Mouse (Mus musculus) midbrain, embryonic 14.5 days (tissue): ENCODE measurements at regions not wholly inside any gene's neighbourhood (a gene's known extent, or its start where the extent isn't known, plus 50 kb on each side); places are given as distances from the start of the nearest gene placed in this dataset.

ENCODE experiments used
- ATAC-seq: fragments of 200-750 bp; cut with Nextera tagmentation; 2 replicates; pipeline ENCODE4 v1.8.0; 2017; ENCODE audit warnings: moderate number of reproducible peaks, moderate library complexity; ENCODE audit not compliant: low FRiP score, low TSS enrichment
- DNase-seq: peaks from one replicate; pipeline ENCODE4 v3.0.0-alpha.2; 2015
- H3K27ac ChIP-seq: fragments of 300-500 bp; sonication (generic); replicated peaks from 2 replicates; pipeline ENCODE4 v1.5.1; 2014; ENCODE audit warnings: mild to moderate bottlenecking, low read depth, low read length, moderate library complexity
- H3K27me3 ChIP-seq: fragments of 300-500 bp; sonication (generic); 2 replicates; pipeline ENCODE4 v1.6.1; 2014; ENCODE audit warnings: low read length, control low read depth, mixed read lengths; ENCODE audit not compliant: control insufficient read depth, insufficient read depth
- H3K36me3 ChIP-seq: fragments of 300-500 bp; sonication (generic); 2 replicates; pipeline ENCODE4 v1.6.1; 2014; ENCODE audit warnings: low read length, control low read depth; ENCODE audit not compliant: control insufficient read depth, insufficient read depth
- H3K4me1 ChIP-seq: fragments of 300-500 bp; sonication (generic); 2 replicates; pipeline ENCODE4 v1.6.1; 2014; ENCODE audit warnings: mild to moderate bottlenecking, antibody characterized with exemption, low read length, control low read depth; ENCODE audit not compliant: control insufficient read depth, insufficient read depth
- H3K4me2 ChIP-seq: fragments of 300-500 bp; sonication (generic); 2 replicates; pipeline ENCODE4 v1.6.1; 2014; ENCODE audit warnings: mild to moderate bottlenecking, low read length, moderate library complexity
- H3K4me3 ChIP-seq: fragments of 300-500 bp; sonication (generic); replicated peaks from 2 replicates; pipeline ENCODE4 v1.5.1; 2014; ENCODE audit warnings: low read depth, low read length
- H3K9ac ChIP-seq: fragments of 300-500 bp; sonication (generic); replicated peaks from 2 replicates; pipeline ENCODE4 v1.6.1; 2014; ENCODE audit warnings: mild to moderate bottlenecking, low read length, moderate library complexity
- H3K9me3 ChIP-seq: fragments of 300-500 bp; sonication (generic); 2 replicates; pipeline ENCODE4 v1.6.1; 2016; ENCODE audit warnings: low read length, control low read depth, mixed read lengths; ENCODE audit not compliant: control insufficient read depth
- WGBS: fragments of 180-500 bp; shearing (Covaris S2); extraction: QIAGEN DNeasy Blood & Tissue Kit; methylation state at CpG from one replicate; pipeline ENCODE4 v1.1.7; 2014; 5-methylcytosine and 5-hydroxymethylcytosine counted together

- 94% methylated on average over 11 of the region's 11 CpGs for WGBS
- H3K9me3 ChIP-seq = no peaks in the 10 kb centered on the region
- H3K27ac ChIP-seq = no peak overlapping the region
- ATAC-seq (no peak), DNase-seq (no peak)
- no peaks in the 10 kb centered on the region for H3K4me1 ChIP-seq
- H3K4me3 ChIP-seq = no peak overlapping the region
- H3K36me3 ChIP-seq = no peaks in the 10 kb centered on the region
- H3K27me3 ChIP-seq = no peaks in the 10 kb centered on the region
- H3K4me2 ChIP-seq = no peak overlapping the region
- no peak overlapping the region for H3K9ac ChIP-seq
These were observed 131.0 kb upstream of the Slc38a2 start for GRCm38 (mm10) chr15:96830578-96830977.

- Histone ChIP-seq H3K36me3 (no peaks in the 10 kb centered on the region), H3K4me2 (no peak overlapping the region), H3K4me1 (no peaks in the 10 kb centered on the region), H3K9ac (no peak overlapping the region), H3K9me3 (no peaks in the 10 kb centered on the region), H3K27ac (no peak overlapping the region), H3K27me3 (no peaks in the 10 kb centered on the region), H3K4me3 (no peak overlapping the region)
- ATAC-seq (no peak), DNase-seq (no peak)
- 92% methylated on average over 12 of the region's 12 CpGs for WGBS
These were observed 130.4 kb upstream of the Slc38a2 start for GRCm38 (mm10) chr15:96829941-96830340.

GRCm38 (mm10) chr15:96828681-96829080 is 129.2 kb upstream of the Slc38a2 start:
- no peaks in the 10 kb centered on the region for H3K36me3 ChIP-seq
- no peak for DNase-seq
- H3K4me1 ChIP-seq = no peaks in the 10 kb centered on the region
- WGBS = 86% methylated on average over 8 of the region's 8 CpGs
- ATAC-seq = no peak
- no peak overlapping the region for H3K4me2 ChIP-seq
- no peak overlapping the region for H3K9ac ChIP-seq
- no peaks in the 10 kb centered on the region for H3K9me3 ChIP-seq
- no peak overlapping the region for H3K27ac ChIP-seq
- H3K27me3 ChIP-seq = no peaks in the 10 kb centered on the region
- no peak overlapping the region for H3K4me3 ChIP-seq

GRCm38 (mm10) chr15:96827931-96828330 is 128.4 kb upstream of the Slc38a2 start:
- H3K9ac ChIP-seq = no peak overlapping the region
- DNase-seq (no peak), ATAC-seq (no peak)
- no peak overlapping the region for H3K4me3 ChIP-seq
- H3K9me3 ChIP-seq = no peaks in the 10 kb centered on the region
- no peaks in the 10 kb centered on the region for H3K36me3 ChIP-seq
- no peaks in the 10 kb centered on the region for H3K4me1 ChIP-seq
- no peak overlapping the region for H3K27ac ChIP-seq
- no peak overlapping the region for H3K4me2 ChIP-seq
- H3K27me3 ChIP-seq = no peaks in the 10 kb centered on the region
- WGBS = 84% methylated on average over 8 of the region's 8 CpGs

GRCm38 (mm10) chr15:96818435-96818834 is 118.9 kb upstream of the Slc38a2 start:
- Histone ChIP-seq H3K36me3 (no peaks in the 10 kb centered on the region), H3K27me3 (no peaks in the 10 kb centered on the region), H3K9me3 (0 out of 2 replicates have a peak, but pooled peaks cover 2% of the 10 kb centered on the region), H3K4me3 (no peak overlapping the region), H3K4me2 (no peak overlapping the region), H3K9ac (no peak overlapping the region), H3K27ac (no peak overlapping the region), H3K4me1 (no peaks in the 10 kb centered on the region)
- no peak for ATAC-seq
- DNase-seq = no peak
- WGBS = 88% methylated on average over 7 of the region's 7 CpGs

GRCm38 (mm10) chr15:96817626-96818025 is 118.1 kb upstream of the Slc38a2 start:
- DNase-seq = no peak
- no peak for ATAC-seq
- no peaks in the 10 kb centered on the region for H3K4me1 ChIP-seq
- no peak overlapping the region for H3K9ac ChIP-seq
- H3K9me3 ChIP-seq = peaks cover 5% of the 10 kb centered on the region
- no peak overlapping the region for H3K4me2 ChIP-seq
- WGBS = 89% methylated on average over 5 of the region's 5 CpGs
- no peaks in the 10 kb centered on the region for H3K36me3 ChIP-seq
- H3K27me3 ChIP-seq = no peaks in the 10 kb centered on the region
- no peak overlapping the region for H3K4me3 ChIP-seq
- no peak overlapping the region for H3K27ac ChIP-seq

GRCm38 (mm10) chr15:96816997-96817570 is 117.6 kb upstream of the Slc38a2 start:
- Histone ChIP-seq H3K27ac (no peak overlapping the region), H3K36me3 (no peaks in the 10 kb centered on the region), H3K4me3 (no peak overlapping the region), H3K27me3 (no peaks in the 10 kb centered on the region), H3K4me1 (no peaks in the 10 kb centered on the region), H3K9me3 (peaks cover 10% of the 10 kb centered on the region), H3K4me2 (no peak overlapping the region), H3K9ac (no peak overlapping the region)
- WGBS = 81% methylated on average over 5 of the region's 5 CpGs
- ATAC-seq = no peak
- DNase-seq = no peak

GRCm38 (mm10) chr15:96813472-96813871 is 113.9 kb upstream of the Slc38a2 start:
- H3K4me3 ChIP-seq = no peak overlapping the region
- no peak overlapping the region for H3K4me2 ChIP-seq
- H3K4me1 ChIP-seq = no peaks in the 10 kb centered on the region
- H3K27ac ChIP-seq = no peak overlapping the region
- ATAC-seq (no peak), DNase-seq (no peak)
- no peaks in the 10 kb centered on the region for H3K36me3 ChIP-seq
- no peaks in the 10 kb centered on the region for H3K27me3 ChIP-seq
- 76% methylated on average over 2 of the region's 2 CpGs for WGBS
- H3K9me3 ChIP-seq = peaks cover 15% of the 10 kb centered on the region
- H3K9ac ChIP-seq = no peak overlapping the region

GRCm38 (mm10) chr15:96802729-96803053 is 103.2 kb upstream of the Slc38a2 start:
- 69% methylated on average over 1 of the region's 1 CpGs for WGBS
- Histone ChIP-seq H3K4me2 (no peak overlapping the region), H3K27ac (no peak overlapping the region), H3K36me3 (no peaks in the 10 kb centered on the region), H3K9me3 (no peaks in the 10 kb centered on the region), H3K9ac (no peak overlapping the region), H3K4me3 (no peak overlapping the region), H3K4me1 (no peaks in the 10 kb centered on the region), H3K27me3 (no peaks in the 10 kb centered on the region)
- DNase-seq (no peak), ATAC-seq (no peak)
